Mouse (Mus musculus): ENCODE measurements at regions not wholly inside any gene's neighbourhood (a gene's known extent, or its start where the extent isn't known, plus 50 kb on each side); places are given as distances from the start of the nearest gene placed in this dataset.
A peak's percentile ranks its signal among the peaks of the same experiment; 100 is the strongest.

GRCm38 (mm10) chr9:63087195-63087594, 61.6 kb downstream of the Skor1 start:
- DNase-seq: no peak

- no peak for DNase-seq
Measured at GRCm38 (mm10) chr9:63086671-63087070, 62.1 kb downstream of the Skor1 start.

- no peak for DNase-seq
Measured at GRCm38 (mm10) chr9:63082830-63083229, 65.9 kb downstream of the Skor1 start.

GRCm38 (mm10) chr9:63082311-63082710, 66.5 kb downstream of the Skor1 start:
- no peak for DNase-seq

- DNase-seq: no peak
Measured at GRCm38 (mm10) chr9:63080406-63080805, 68.4 kb downstream of the Skor1 start.

GRCm38 (mm10) chr9:63075252-63075651, 73.5 kb downstream of the Skor1 start:
- peak; percentile 95 for DNase-seq

GRCm38 (mm10) chr9:63074803-63075202, 74.0 kb downstream of the Skor1 start:
- peak; percentile 94 for DNase-seq

GRCm38 (mm10) chr9:63074023-63074750, 74.6 kb downstream of the Skor1 start:
- peak; percentile 93 for DNase-seq

GRCm38 (mm10) chr9:63071032-63071431, 77.7 kb downstream of the Skor1 start:
- DNase-seq: no peak

GRCm38 (mm10) chr9:63069919-63070318, 78.8 kb downstream of the Skor1 start:
- no peak for DNase-seq

GRCm38 (mm10) chr9:63067054-63067406, 79.3 kb upstream of the Pias1 start:
- no peak for DNase-seq

- DNase-seq: no peak
Measured at GRCm38 (mm10) chr9:63066384-63067053, 78.8 kb upstream of the Pias1 start.

GRCm38 (mm10) chr9:63063525-63063924, 75.8 kb upstream of the Pias1 start:
- no peak for DNase-seq

GRCm38 (mm10) chr9:63060740-63061139, 73.0 kb upstream of the Pias1 start:
- DNase-seq: no peak

- DNase-seq: peak; percentile 97
Measured at GRCm38 (mm10) chr9:63059234-63059842, 71.6 kb upstream of the Pias1 start.

GRCm38 (mm10) chr9:63058506-63059233, 70.9 kb upstream of the Pias1 start:
- DNase-seq: no peak

GRCm38 (mm10) chr9:63056695-63057349, 69.1 kb upstream of the Pias1 start:
- no peak for DNase-seq

GRCm38 (mm10) chr9:63052181-63052580, 64.5 kb upstream of the Pias1 start:
- no peak for DNase-seq

GRCm38 (mm10) chr9:63051631-63052030, 63.9 kb upstream of the Pias1 start:
- no peak for DNase-seq

GRCm38 (mm10) chr9:63049290-63049689, 61.6 kb upstream of the Pias1 start:
- no peak for DNase-seq

GRCm38 (mm10) chr9:63046981-63047380, 59.3 kb upstream of the Pias1 start:
- DNase-seq: no peak

GRCm38 (mm10) chr9:63045531-63045930, 57.8 kb upstream of the Pias1 start:
- no peak for DNase-seq

GRCm38 (mm10) chr9:63043304-63043703, 55.6 kb upstream of the Pias1 start:
- no peak for DNase-seq

Measured in heart, adult 11 months (tissue).